Mouse (Mus musculus): Measurements from ENCODE around the gene Lnpk. TPM values are rescaled to one million over a fixed set of nuclear protein-coding genes. Genes with fewer than 3 reads are reported as not detected.

Lnpk gene
- 20.9 and 22.4 TPM in 2 replicates for polyA plus RNA-seq (2015; fragmentation: Nextera tagmentation; extraction: Ambion mirVana)

GRCm38 (mm10) chr2:74578843-74579489, at the start of gene Lnpk:
TSS of gene Lnpk (minus strand) at chr2:74579435.

Other genes starting within 250 kb of the Lnpk start
- gene Evx2, start 80.1 kb upstream of the Lnpk start, polyA plus RNA-seq (2015; fragmentation: Nextera tagmentation; extraction: Ambion mirVana): not detected in 2 replicates
- gene Hoxd13, start 88.9 kb upstream of the Lnpk start, polyA plus RNA-seq (2015; fragmentation: Nextera tagmentation; extraction: Ambion mirVana): not detected in 2 replicates
- gene Hoxd12, start 95.6 kb upstream of the Lnpk start, polyA plus RNA-seq (2015; fragmentation: Nextera tagmentation; extraction: Ambion mirVana): not detected in 2 replicates
- gene Hoxd11, start 100.1 kb upstream of the Lnpk start, polyA plus RNA-seq (2015; fragmentation: Nextera tagmentation; extraction: Ambion mirVana): 0.31 and 0.45 TPM in 2 replicates
- gene Hoxd10, start 112.5 kb upstream of the Lnpk start, polyA plus RNA-seq (2015; fragmentation: Nextera tagmentation; extraction: Ambion mirVana): 3.2 and 4.5 TPM in 2 replicates
- gene Hoxd9, start 118.3 kb upstream of the Lnpk start, polyA plus RNA-seq (2015; fragmentation: Nextera tagmentation; extraction: Ambion mirVana): 8.2 and 8.3 TPM in 2 replicates
- gene Hoxd8, start 125.2 kb upstream of the Lnpk start, polyA plus RNA-seq (2015; fragmentation: Nextera tagmentation; extraction: Ambion mirVana): 11.2 and 12.1 TPM in 2 replicates
- 0.28 and 0.46 TPM in 2 replicates for gene Hoxd3, start 132.5 kb upstream of the Lnpk start, polyA plus RNA-seq (2015; fragmentation: Nextera tagmentation; extraction: Ambion mirVana)
- 0.34 and 0.58 TPM in 2 replicates for gene Hoxd4, start 132.5 kb upstream of the Lnpk start, polyA plus RNA-seq (2015; fragmentation: Nextera tagmentation; extraction: Ambion mirVana)
- 0.10 TPM in 1 of 2 replicates, not detected in the other for gene Gm28230, start 147.3 kb upstream of the Lnpk start, polyA plus RNA-seq (2015; fragmentation: Nextera tagmentation; extraction: Ambion mirVana)
- gene Hoxd1, start 183.5 kb upstream of the Lnpk start, polyA plus RNA-seq (2015; fragmentation: Nextera tagmentation; extraction: Ambion mirVana): not detected in 2 replicates
- gene Mtx2, start 246.4 kb upstream of the Lnpk start, polyA plus RNA-seq (2015; fragmentation: Nextera tagmentation; extraction: Ambion mirVana): 92.3 and 95.7 TPM in 2 replicates